Mouse (Mus musculus) naive thymus-derived CD4-positive, alpha-beta T cell, adult 2 months (primary cell): Measurements from ENCODE around the gene Lrrc36.

Experiments
- DNase-seq: peaks from one replicate; pipeline ENCODE4 v3.0.0-alpha.2; 2011; ENCODE audit warnings: low read depth

Lrrc36 gene

DNA sequence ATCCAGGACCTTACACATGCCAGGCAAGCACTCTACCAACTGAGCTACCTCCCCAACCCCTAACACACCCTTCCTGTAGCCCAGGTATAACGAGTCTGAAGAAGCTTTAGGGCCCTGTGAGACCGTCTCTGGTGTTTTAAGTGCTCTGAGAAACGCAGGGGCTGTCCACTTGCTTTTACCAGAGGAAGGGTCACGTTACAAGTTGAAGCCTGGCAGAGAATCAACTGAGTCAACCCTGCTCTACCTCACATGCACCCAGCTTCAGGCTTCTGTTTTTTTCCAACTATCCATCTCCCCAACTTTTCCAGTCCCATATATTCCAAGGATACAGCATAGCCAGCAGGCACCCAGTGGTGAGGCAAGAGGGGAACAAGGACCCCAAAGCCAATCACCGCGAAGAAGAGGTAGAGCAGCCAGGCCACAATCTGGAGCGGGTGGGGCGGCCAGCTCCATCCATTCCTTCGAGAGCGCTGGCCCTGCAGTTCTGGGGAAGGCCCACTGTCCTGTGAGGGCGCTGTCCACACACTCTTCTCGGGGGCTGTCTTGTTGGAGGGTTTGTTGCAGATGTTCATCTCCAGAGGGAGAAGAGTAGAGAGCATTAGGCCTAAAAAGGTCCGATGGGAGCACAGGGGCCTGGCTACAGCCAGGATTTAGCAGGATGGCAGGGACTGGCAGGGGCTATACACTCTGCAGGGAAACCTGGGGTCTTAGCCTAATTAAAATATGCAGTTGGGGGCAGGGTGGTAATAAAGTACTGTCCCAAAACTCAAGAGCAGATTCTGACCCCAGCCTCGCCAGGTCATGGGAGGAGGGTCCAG, 70.0 kb downstream of the Lrrc36 start:
- no peak for DNase-seq

DNA sequence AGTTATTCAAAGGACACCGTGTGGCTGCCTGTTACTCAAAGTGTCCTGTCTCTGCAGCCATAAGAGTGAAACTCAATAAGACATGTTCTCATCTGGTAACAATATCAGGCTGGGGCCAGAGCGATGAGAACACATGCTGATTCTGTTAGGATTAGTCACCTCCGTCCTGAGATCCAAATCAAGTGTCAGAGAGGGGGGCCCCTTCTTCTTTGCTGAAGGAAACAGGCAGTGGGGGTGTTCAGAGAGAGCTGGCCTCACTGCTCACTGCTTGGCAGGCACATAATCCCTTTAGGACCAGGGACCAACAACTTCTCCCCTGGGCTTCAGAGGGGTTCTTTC, 70.6 kb downstream of the Lrrc36 start:
- DNase-seq, result no peak

DNA sequence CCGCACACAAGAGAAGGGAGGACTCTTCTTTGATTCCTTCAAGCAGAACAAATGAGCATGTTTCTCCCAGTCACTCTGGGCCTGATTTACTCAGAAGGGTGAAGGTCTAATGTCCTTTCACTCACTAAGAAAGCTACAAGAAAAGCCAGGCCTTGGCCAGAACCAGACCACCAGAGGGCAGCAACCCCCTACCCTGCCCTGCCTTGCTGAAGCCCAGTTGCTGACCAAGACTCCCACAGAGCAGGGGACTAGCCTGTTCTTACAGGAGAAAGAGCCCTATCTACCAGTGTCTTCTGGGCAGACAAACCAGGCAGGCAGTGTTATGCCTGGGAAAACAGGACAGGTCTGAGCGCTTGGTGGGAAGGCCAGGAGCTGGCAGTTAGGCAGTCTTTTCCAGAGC, 71.0 kb downstream of the Lrrc36 start:
- DNase-seq, result no peak

DNA sequence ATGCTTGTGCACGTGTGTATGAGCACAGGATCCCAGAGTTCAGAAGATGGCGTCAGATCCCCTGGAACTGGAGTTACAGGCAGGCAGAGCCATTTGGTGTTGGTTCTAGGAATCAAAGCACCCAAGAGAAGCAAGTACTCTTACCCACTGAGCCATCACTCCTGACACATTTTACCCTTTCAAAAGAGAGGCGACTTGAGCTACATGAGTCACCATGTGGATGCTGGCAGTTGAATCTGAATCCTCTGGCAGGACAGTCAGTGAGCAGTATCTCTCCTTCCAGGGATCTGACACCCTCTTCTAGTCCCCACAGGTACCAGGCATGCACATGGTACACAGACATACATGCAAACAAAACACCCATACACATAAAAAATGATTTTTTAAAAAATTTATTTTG, 74.7 kb downstream of the Lrrc36 start:
- DNase-seq, result no peak

DNA sequence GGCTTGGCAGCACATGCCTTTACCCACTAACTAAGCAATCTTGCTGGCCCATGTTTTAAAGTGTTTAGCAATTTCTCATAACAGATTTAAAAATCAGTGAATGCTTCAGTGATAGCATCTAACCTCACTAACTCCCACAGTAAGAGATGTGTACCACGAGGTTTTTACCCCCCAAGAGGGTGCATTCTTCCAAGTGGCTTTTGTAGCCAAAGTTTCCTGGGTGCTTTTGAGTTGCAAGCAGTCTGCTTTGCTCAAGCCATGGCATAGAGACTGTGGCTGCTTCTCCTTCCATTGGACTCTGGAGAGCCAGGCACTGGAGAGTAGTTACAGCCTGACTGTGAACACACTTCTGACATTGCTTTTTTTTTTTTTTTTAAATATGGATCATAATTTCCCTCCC, 75.9 kb downstream of the Lrrc36 start:
- DNase-seq, result no peak

DNA sequence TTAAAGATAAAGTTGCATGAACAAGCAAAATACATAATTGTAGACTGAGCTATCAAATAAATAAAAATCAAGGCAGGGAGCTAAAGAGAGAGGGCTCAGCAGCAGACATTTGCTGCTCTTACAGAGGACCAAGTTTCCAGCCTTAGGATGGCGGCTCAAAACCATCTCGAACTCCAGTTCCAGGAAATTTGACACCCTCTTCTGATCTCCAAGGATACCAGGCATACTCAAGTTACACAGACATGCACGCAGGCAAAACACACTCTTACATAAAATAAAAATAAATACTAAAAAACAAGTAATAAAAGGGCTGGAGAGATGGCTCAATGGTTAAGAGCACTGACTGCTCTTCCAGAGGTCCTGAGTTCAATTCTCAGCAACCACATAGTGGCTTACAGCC, 80.1 kb downstream of the Lrrc36 start:
- DNase-seq, result no peak

DNA sequence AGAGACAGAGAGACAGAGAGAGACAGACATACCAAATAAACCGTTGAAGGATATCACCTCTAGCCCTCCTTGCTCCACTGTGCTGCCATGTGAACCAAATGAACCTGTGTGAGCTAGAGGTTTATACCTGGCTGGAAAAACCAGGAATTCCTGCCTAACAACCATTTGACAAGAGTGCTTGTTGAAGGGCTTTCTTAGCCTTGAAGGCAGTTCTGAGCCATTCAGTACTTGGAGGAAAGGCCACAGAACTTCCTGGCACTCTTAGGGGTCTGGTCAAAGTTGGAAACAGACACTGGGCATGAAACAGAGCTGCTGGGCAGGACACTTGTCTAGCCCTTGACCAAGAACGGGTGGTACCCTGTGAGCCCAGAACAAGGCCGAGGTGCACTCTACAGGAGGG, 81.2 kb downstream of the Lrrc36 start:
- no peak for DNase-seq

DNA sequence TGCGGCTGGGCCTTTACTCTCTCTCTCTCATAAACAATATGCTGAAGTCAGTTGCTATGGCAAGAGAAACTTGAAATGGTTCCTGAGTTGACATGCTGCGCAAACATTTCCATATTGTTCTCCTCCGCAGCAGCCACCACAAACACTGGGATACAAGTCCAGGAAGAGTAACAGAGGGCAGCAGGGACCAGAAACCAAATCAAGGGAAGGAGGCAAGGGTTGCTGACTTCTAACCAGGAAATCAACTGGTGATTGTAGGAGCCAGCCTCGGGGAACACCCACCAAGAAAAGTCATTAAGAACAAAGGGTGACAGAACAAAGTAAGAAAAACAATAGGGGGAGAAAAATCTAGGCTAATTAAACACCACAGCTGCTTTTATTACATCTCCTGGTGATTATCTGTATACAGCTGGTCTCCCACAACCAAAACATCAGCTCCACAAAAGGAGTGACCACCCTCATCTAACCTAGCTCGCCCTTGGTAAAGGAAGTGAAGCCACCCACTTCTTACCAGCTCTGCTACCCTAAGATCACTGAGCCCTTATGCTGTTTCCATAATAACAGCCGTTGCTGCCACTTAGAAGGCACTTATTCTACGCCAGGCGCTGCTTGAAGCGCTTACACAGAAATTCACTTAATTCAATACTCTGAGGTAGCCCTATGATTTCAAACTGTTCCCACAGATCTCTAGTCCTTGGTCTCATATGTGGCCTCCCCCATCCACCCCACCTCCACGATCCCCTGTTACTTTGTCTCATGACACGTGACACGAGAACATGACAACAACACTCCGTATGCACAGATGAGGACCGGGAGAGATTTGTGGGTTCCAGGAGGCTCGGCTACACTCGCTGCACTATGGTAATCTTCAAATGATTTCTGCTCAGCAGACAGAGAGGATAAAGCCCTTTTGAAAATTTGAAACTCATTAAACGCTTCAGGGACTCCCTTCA, 82.3 kb downstream of the Lrrc36 start:
- DNase-seq, result no peak

DNA sequence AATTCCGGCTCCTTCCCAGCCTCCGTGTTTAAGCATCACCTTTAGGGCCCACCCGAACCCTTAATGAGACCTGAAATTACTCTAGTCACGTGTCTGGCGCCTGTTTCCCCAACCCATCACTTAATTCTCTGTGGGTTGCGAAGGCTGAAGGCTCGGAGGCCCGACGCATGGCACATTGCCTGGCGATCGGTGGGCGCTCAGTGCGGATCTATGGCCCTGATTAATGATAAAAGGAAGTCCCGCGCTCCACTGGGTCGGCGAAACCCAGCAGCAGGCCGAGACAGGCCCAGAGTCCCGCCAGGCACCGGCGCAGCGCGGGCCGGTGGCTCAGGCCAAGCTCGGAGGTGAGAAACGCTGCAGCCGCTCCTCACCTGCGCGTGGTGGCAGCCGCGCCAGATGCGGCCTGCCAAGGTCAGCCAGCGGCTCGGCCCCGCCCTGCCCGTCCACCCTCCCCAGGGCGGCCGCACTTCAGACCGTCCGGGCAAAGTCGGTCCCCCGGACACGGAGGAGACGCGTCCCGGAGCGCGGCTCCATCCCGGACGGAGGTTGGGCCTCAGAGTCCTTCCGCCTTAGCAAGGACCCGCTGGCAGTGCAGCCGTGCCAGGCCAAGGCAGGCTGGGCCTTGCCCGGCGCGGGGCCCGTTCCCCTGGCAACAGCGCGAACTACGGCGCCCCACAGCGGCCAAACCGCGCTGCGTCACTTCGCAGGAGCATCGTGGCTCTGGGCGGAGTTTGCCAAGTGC, 83.2 kb downstream of the Lrrc36 start, which contains the start of gene Zdhhc1:
Gene Zdhhc1 (minus strand): TSS at position 464 of the 742 bp plus-strand sequence.
- DNase-seq, result peak; percentile 75

DNA sequence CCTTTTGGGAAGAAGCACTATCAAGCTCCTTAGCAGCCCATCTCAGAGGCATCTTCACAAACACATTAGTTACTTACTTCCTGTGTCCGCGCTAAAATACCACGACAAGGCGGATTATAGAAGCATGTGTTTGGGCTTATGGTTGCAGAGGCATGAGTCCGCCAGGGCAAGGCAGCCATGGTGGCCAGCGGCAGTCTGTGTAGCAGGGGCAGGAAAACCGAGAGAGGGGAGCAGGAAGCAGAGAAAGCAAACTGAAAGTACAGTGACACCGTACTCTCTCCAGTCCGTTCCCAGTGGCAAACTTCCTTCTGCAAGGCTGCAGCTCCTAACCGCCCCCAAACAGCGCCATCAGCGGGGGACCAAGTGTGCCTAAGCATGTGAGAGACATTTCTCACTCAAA, 86.4 kb downstream of the Lrrc36 start:
- DNase-seq, result peak; percentile 9

DNA sequence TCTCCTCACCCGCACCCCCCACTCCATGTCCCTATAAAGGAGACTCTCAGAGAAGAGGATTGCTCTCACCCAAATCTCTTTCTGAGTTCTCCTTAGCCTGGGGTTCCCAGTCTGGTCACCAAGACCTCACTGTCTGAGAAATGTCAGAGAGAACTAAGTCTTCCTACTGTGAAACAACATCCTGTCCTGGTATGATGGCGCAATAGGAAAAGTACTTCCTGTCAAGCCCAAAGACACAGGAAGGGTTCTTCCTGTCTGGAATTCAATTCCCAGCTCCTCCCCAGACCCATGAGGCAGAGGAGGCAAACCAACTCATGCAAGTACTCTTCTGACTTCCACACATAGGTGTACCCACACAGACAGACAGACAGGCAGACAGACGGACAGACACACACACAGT, 91.2 kb downstream of the Lrrc36 start:
- no peak for DNase-seq

DNA sequence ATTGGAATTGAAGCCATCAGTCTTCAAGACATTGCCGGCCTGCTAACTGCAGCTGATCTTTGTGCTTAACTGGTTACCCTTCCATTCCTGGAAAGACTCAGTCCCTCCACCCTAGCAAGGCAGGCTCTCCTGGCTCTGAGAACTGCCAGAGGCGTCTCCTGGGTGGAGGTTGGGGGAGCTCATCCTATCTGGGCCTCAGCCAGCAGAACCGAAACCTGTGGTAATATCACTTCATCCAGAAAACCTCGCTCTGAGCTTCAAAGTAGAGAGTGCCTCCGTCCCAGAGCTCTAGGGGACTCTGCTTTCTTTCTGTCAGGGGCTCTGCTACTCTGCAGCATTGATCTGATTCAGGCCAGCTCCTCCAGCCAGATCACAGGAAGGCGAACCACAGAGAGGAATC, 93.6 kb downstream of the Lrrc36 start:
- no peak for DNase-seq

DNA sequence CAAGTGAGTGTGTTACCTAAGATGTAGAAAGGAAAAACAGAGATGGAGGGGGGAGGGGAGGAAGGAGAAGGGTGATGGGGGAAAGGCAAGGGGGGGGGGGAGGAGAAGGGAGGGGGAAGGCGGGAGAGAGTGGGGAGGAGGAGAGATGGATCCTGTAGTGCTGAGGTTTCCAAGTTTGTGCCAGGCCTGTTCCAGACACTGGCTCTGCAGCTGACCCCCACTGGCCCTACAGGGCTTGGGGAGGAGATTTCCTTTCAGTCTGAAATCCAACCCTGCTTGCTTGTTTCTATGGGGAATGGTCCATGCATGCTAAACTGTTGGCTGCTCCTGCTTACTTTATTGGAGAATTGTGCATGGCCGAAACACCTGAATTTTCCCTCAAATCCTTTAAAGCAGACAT, 95.4 kb downstream of the Lrrc36 start:
- DNase-seq, result no peak

DNA sequence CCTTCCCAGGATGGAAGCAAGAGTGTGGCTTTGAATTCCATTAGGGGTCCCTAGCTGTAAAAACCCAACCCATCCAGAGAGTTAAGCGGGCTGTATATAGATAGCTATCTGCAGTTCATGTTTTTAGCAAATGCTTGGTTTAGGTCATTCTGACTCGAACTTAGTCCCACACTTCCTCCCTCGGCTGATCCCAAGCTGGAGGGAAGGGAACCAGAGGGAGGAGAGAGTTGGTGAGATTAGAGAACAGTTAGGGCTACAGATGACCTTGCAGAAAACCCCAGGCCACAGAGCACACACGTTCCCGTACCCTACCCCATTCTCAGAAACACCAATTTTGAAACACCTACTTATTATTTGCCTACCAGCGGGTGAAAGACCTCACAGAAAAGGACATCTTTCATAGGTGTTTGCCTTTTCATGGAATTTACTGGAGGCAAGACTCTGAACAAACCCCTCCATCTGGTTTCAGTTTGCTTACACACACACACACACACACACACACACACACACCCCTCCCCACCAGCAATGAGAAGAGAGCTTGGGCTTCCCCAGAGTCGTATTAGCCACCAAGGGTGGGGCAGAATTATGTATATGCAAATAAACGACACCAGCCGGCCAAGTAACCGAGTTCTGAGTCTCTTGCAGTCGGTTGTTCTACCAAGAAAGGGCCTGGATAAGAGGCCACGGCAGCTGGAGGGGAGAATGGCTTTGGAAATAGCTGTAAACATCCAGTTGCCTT, 96.8 kb downstream of the Lrrc36 start:
- no peak for DNase-seq
